26 mouse cellular contexts compared by ENCODE assay signal in genomic region chr12:100535028-100535427, GRCm38 (mm10). TPM values are rescaled to one million over a fixed set of nuclear protein-coding genes. Genes with fewer than 3 reads are reported as not detected.
A peak's percentile ranks its signal among the peaks of the same experiment; 100 is the strongest.
DNase-seq lines count a peak whose midpoint lies in the region; ATAC-seq and TF ChIP-seq lines count a peak whose summit lies in the region.
"Had no signal": no experiment of that assay in that cellular context is flagged by ENCODE, and none has a peak within 500 bp of the region (broad histone marks: within the 10 kb centered on the region; RNA-seq: fewer than 3 reads in every experiment).

No protein-coding gene starts in this region.

- peak; percentile 75 for DNase-seq in heart, adult 11 months
- DNase-seq in heart, adult 9 months (ENCODE audit: low spot score in 2 of 2), result no peak
- DNase-seq in layer of hippocampus, adult 2 months (ENCODE audit: low spot score in 2 of 2), result no peak
- no peak for DNase-seq in layer of hippocampus, postnatal 14 days (ENCODE audit: low spot score in 2 of 2)
- DNase-seq in neural tube, embryonic 10.5 days (ENCODE audit: extremely low spot score, low spot score), result peak; percentile 9
- DNase-seq in layer of hippocampus, adult 18-20 months (ENCODE audit: low spot score in 2 of 2), result no peak
- DNase-seq: cerebellum, adult 11 months; cerebellum, adult 9-10 months; cerebellum, postnatal 36 days; gastrocnemius, postnatal 36 days; heart, postnatal 14 days; kidney, adult 8-10 months; kidney, postnatal 4 days; layer of hippocampus, adult 9-11 months; lung, adult 18-20 months; lung, postnatal 14 days; spleen, adult 18-20 months; thymus, postnatal 4 days had no signal

- TF ChIP-seq CTCF in layer of hippocampus, adult 2 months (conservative IDR thresholded peaks at IDR 0.05), result no peak

- no peak overlapping the region for H3K9ac ChIP-seq in neural tube, embryonic 15.5 days (replicated peaks)
- H3K9ac ChIP-seq: heart, embryonic 12.5 days; intestine, embryonic 15.5 days; liver, embryonic 12.5 days; midbrain, embryonic 12.5 days had no signal

- no peaks in the 10 kb centered on the region for H3K9me3 ChIP-seq in neural tube, embryonic 15.5 days (replicated peaks)
- H3K9me3 ChIP-seq: heart, embryonic 12.5 days; intestine, embryonic 15.5 days; liver, embryonic 12.5 days; midbrain, embryonic 12.5 days had no signal

- H3K4me1 ChIP-seq in neural tube, embryonic 15.5 days, result 0 out of 2 replicates have a peak, but pooled peaks cover 6% of the 10 kb centered on the region
- H3K4me1 ChIP-seq in brown adipose tissue, adult 24 weeks (ENCODE audit: control insufficient read depth, insufficient read depth, insufficient read length, low read length), result peaks cover 25% of the 10 kb centered on the region
- H3K4me1 ChIP-seq: intestine, embryonic 15.5 days had no signal

- no peaks in the 10 kb centered on the region for H3K27me3 ChIP-seq in neural tube, embryonic 15.5 days (replicated peaks)
- H3K27me3 ChIP-seq: heart, embryonic 12.5 days; intestine, embryonic 15.5 days; liver, embryonic 12.5 days; midbrain, embryonic 12.5 days had no signal

- ATAC-seq in neural tube, embryonic 15.5 days (ENCODE audit: low FRiP score), result no peak
- ATAC-seq: forebrain, embryonic 14.5 days; hindbrain, embryonic 16.5 days; intestine, embryonic 15.5 days; liver, embryonic 12.5 days had no signal

- H3K4me2 ChIP-seq in neural tube, embryonic 15.5 days, result no peak overlapping the region
- H3K4me2 ChIP-seq: heart, embryonic 12.5 days; intestine, embryonic 15.5 days; liver, embryonic 12.5 days; midbrain, embryonic 12.5 days had no signal

- WGBS in neural tube, embryonic 15.5 days, result 50% methylated on average over 12 of the region's 12 CpGs

- H3K4me3 ChIP-seq in layer of hippocampus, adult 2 months, result no peak overlapping the region
- no peak overlapping the region for H3K4me3 ChIP-seq in neural tube, embryonic 15.5 days (replicated peaks)
- no peak overlapping the region for H3K4me3 ChIP-seq in brown adipose tissue, adult 24 weeks (ENCODE audit: insufficient read depth, low read depth, low read length)
- H3K4me3 ChIP-seq: heart, embryonic 12.5 days; intestine, embryonic 15.5 days; liver, embryonic 12.5 days; midbrain, embryonic 12.5 days had no signal

- H3K27ac ChIP-seq in layer of hippocampus, adult 2 months, result peak overlapping the region; percentile 80
- H3K27ac ChIP-seq in neural tube, embryonic 15.5 days (replicated peaks), result no peak overlapping the region
- H3K27ac ChIP-seq in brown adipose tissue, adult 24 weeks (replicated peaks; ENCODE audit: low read depth, low read length), result peak overlapping the region; percentile 91
- H3K27ac ChIP-seq: intestine, embryonic 15.5 days; liver, embryonic 12.5 days; midbrain, embryonic 12.5 days had no signal

- no peaks in the 10 kb centered on the region for H3K36me3 ChIP-seq in neural tube, embryonic 15.5 days
- H3K36me3 ChIP-seq: heart, embryonic 12.5 days; intestine, embryonic 15.5 days; liver, embryonic 12.5 days; midbrain, embryonic 12.5 days had no signal

RNA-seq across cellular contexts. Expression of gene Ttc7b, which starts 14.4 kb away (rescaled TPM):
- total RNA-seq in layer of hippocampus, adult 2 months (2021), result 100 to 1,000 TPM; 173 to 184 TPM
- total RNA-seq in layer of hippocampus, postnatal 14 days (2021), result 100 to 1,000 TPM; 132 to 146 TPM
- polyA plus RNA-seq in neural tube, embryonic 15.5 days (2015; fragmentation: Nextera tagmentation; extraction: Ambion mirVana), result 7.3 and 10.2 TPM in 2 replicates
- polyA plus RNA-seq in brown adipose tissue, adult 24 weeks (2012; ENCODE audit: insufficient read depth, insufficient read length, missing spikeins), result 37.7 and 42.9 TPM in 2 replicates
- total RNA-seq in layer of hippocampus, adult 18-20 months (2021), result 100 to 1,000 TPM; 168 to 176 TPM

Comparison
In these comparisons a context has a peak if more than half of its experiments do, and no peak if none do; other contexts are left out.
1. DNase-seq: peak in heart, adult 11 months (single experiment) and neural tube, embryonic 10.5 days (single experiment); none in heart, adult 9 months (0 of 2), layer of hippocampus, adult 2 months (0 of 2), layer of hippocampus, postnatal 14 days (0 of 2) and layer of hippocampus, adult 18-20 months (0 of 2).